Mouse (Mus musculus) intestine, embryonic 14.5 days (tissue): ENCODE measurements around the gene Hmgn1. TPM values are rescaled to one million over a fixed set of nuclear protein-coding genes. Genes with fewer than 3 reads are reported as not detected.

ENCODE experiments used
- ATAC-seq: fragments of 200-750 bp; cut with Nextera tagmentation; replicated peaks from 2 replicates; pipeline ENCODE4 v1.8.0; 2017; ENCODE audit warnings: low read depth, moderate number of reproducible peaks, moderate TSS enrichment, moderate library complexity; ENCODE audit not compliant: low FRiP score, low TSS enrichment
- DNase-seq: peaks from one replicate; pipeline ENCODE4 v3.0.0-alpha.2; 2018; ENCODE audit warnings: low spot score
- H3K27ac ChIP-seq: fragments of 300-500 bp; sonication (generic); 2 replicates; pipeline ENCODE4 v1.5.1; 2014; ENCODE audit warnings: low read depth, mild to moderate bottlenecking, control low read depth
- H3K27me3 ChIP-seq: fragments of 300-500 bp; sonication (generic); replicated peaks from 2 replicates; pipeline ENCODE4 v1.6.1; 2014; ENCODE audit warnings: low read length, control low read depth; ENCODE audit not compliant: control insufficient read depth, insufficient read depth
- H3K36me3 ChIP-seq: fragments of 300-500 bp; sonication (generic); 2 replicates; pipeline ENCODE4 v1.6.1; 2014; ENCODE audit warnings: low read length, control low read depth; ENCODE audit not compliant: control insufficient read depth, insufficient read depth
- H3K4me1 ChIP-seq: fragments of 300-500 bp; sonication (generic); replicated peaks from 2 replicates; pipeline ENCODE4 v1.6.1; 2014; ENCODE audit warnings: low read length, control low read depth, mixed read lengths; ENCODE audit not compliant: control insufficient read depth, insufficient read depth
- H3K4me2 ChIP-seq: fragments of 300-500 bp; sonication (generic); 2 replicates; pipeline ENCODE4 v1.6.1; 2014; ENCODE audit warnings: low read length
- H3K4me3 ChIP-seq: fragments of 300-500 bp; sonication (generic); 2 replicates; pipeline ENCODE4 v1.5.1; 2014; ENCODE audit warnings: low read depth, low read length, control low read depth, mixed read lengths
- H3K9ac ChIP-seq: fragments of 300-500 bp; sonication (generic); 2 replicates; pipeline ENCODE4 v1.6.1; 2014; ENCODE audit warnings: mild to moderate bottlenecking, low read length
- H3K9me3 ChIP-seq: fragments of 300-500 bp; sonication (generic); 2 replicates; pipeline ENCODE4 v1.6.1; 2016; ENCODE audit warnings: low read length, control low read depth; ENCODE audit not compliant: control insufficient read depth
- WGBS: fragments of 180-500 bp; shearing (Covaris S2); extraction: QIAGEN DNeasy Blood & Tissue Kit; methylation state at CpG from one replicate; pipeline ENCODE4 v1.1.7; 2014; 5-methylcytosine and 5-hydroxymethylcytosine counted together
- polyA plus RNA-seq: library from polyadenylated mRNA; unstranded; fragments of >200 nt; fragmentation: Nextera tagmentation; extraction: Ambion mirVana; gene quantifications from 2 replicates; pipeline ENCODE4 v1.2.1, GENCODE M21; 2014

Gene Hmgn1
- polyA plus RNA-seq, 1 experiment from 2014 or later = 632 TPM

- Histone ChIP-seq H3K4me2 (peak overlapping the region; percentile 98), H3K4me1 (0 out of 2 replicates have a peak, but pooled peaks cover 3% of the 10 kb centered on the region), H3K9ac (peak overlapping the region; percentile 88), H3K36me3 (peaks cover 11% of the 10 kb centered on the region), H3K9me3 (no peaks in the 10 kb centered on the region), H3K4me3 (peak overlapping the region; percentile 56), H3K27me3 (no peaks in the 10 kb centered on the region), H3K27ac (peak overlapping the region; percentile 69)
- WGBS = 1% methylated on average over 67 of the region's 67 CpGs
- ATAC-seq (peak; percentile 87), DNase-seq (peak; percentile 88)
Observed at GRCm38 (mm10) chr16:96159091-96159731, 31.7 kb upstream of the Hmgn1 start.

- ATAC-seq = no peak
- Histone ChIP-seq H3K9me3 (no peaks in the 10 kb centered on the region), H3K4me1 (0 out of 2 replicates have a peak, but pooled peaks cover 3% of the 10 kb centered on the region), H3K9ac (peak overlapping the region; percentile 88), H3K4me2 (peak overlapping the region; percentile 98), H3K27me3 (no peaks in the 10 kb centered on the region), H3K4me3 (peak overlapping the region; percentile 56), H3K36me3 (peaks cover 15% of the 10 kb centered on the region), H3K27ac (peak overlapping the region; percentile 69)
- 54% methylated on average over 12 of the region's 12 CpGs for WGBS
- no peak for DNase-seq
Observed at GRCm38 (mm10) chr16:96158511-96159080, 31.1 kb upstream of the Hmgn1 start.

GRCm38 (mm10) chr16:96157171-96157570 lies 29.6 kb upstream of the Hmgn1 start:
- Histone ChIP-seq H3K36me3 (peaks cover 28% of the 10 kb centered on the region), H3K4me2 (no peak overlapping the region), H3K4me3 (no peak overlapping the region), H3K9ac (no peak overlapping the region), H3K9me3 (no peaks in the 10 kb centered on the region), H3K27me3 (no peaks in the 10 kb centered on the region), H3K4me1 (0 out of 2 replicates have a peak, but pooled peaks cover 3% of the 10 kb centered on the region), H3K27ac (no peak overlapping the region)
- WGBS = 89% methylated on average over 11 of the region's 11 CpGs
- no peak for ATAC-seq
- DNase-seq = no peak

- DNase-seq (no peak), ATAC-seq (no peak)
- no peaks in the 10 kb centered on the region for H3K9me3 ChIP-seq
- H3K27ac ChIP-seq = no peak overlapping the region
- WGBS = 93% methylated on average over 8 of the region's 8 CpGs
- H3K27me3 ChIP-seq = no peaks in the 10 kb centered on the region
- 0 out of 2 replicates have a peak, but pooled peaks cover 3% of the 10 kb centered on the region for H3K4me1 ChIP-seq
- peaks cover 28% of the 10 kb centered on the region for H3K36me3 ChIP-seq
- no peak overlapping the region for H3K4me3 ChIP-seq
- no peak overlapping the region for H3K9ac ChIP-seq
- H3K4me2 ChIP-seq = no peak overlapping the region
Observed at GRCm38 (mm10) chr16:96156019-96156418, 28.5 kb upstream of the Hmgn1 start.

- 92% methylated on average over 2 of the region's 2 CpGs for WGBS
- Histone ChIP-seq H3K9ac (no peak overlapping the region), H3K9me3 (no peaks in the 10 kb centered on the region), H3K27ac (no peak overlapping the region), H3K4me3 (no peak overlapping the region), H3K4me1 (0 out of 2 replicates have a peak, but pooled peaks cover 3% of the 10 kb centered on the region), H3K36me3 (peaks cover 28% of the 10 kb centered on the region), H3K4me2 (no peak overlapping the region), H3K27me3 (no peaks in the 10 kb centered on the region)
- no peak for ATAC-seq
- no peak for DNase-seq
Observed at GRCm38 (mm10) chr16:96154476-96154875, 26.9 kb upstream of the Hmgn1 start.

- Histone ChIP-seq H3K27me3 (no peaks in the 10 kb centered on the region), H3K27ac (no peak overlapping the region), H3K4me3 (no peak overlapping the region), H3K9me3 (no peaks in the 10 kb centered on the region), H3K9ac (no peak overlapping the region), H3K36me3 (peaks cover 28% of the 10 kb centered on the region), H3K4me1 (peaks cover 10% of the 10 kb centered on the region; the same call in 1 of the 2 replicates), H3K4me2 (no peak overlapping the region)
- 0 out of 2 replicates have a peak, but pooled peaks have one; percentile 10 for ATAC-seq
- peak; percentile 89 for DNase-seq
- 17% methylated on average over 9 of the region's 9 CpGs for WGBS
Observed at GRCm38 (mm10) chr16:96151551-96151950, 24.0 kb upstream of the Hmgn1 start.

- WGBS = 51% methylated on average over 4 of the region's 4 CpGs
- H3K9ac ChIP-seq = no peak overlapping the region
- no peaks in the 10 kb centered on the region for H3K27me3 ChIP-seq
- no peak overlapping the region for H3K4me3 ChIP-seq
- H3K36me3 ChIP-seq = peaks cover 24% of the 10 kb centered on the region
- no peaks in the 10 kb centered on the region for H3K9me3 ChIP-seq
- no peak overlapping the region for H3K27ac ChIP-seq
- H3K4me1 ChIP-seq = peaks cover 13% of the 10 kb centered on the region
- DNase-seq (no peak), ATAC-seq (no peak)
- no peak overlapping the region for H3K4me2 ChIP-seq
Observed at GRCm38 (mm10) chr16:96150995-96151394, 23.5 kb upstream of the Hmgn1 start.

- no peak overlapping the region for H3K4me3 ChIP-seq
- DNase-seq (no peak), ATAC-seq (no peak)
- no peaks in the 10 kb centered on the region for H3K9me3 ChIP-seq
- H3K4me1 ChIP-seq = peaks cover 16% of the 10 kb centered on the region
- 0 out of 2 replicates have a peak overlapping the region, but pooled peaks have one; percentile 13 for H3K4me2 ChIP-seq
- 46% methylated on average over 9 of the region's 9 CpGs for WGBS
- peak overlapping the region; percentile 14; the same call in 1 of the 2 replicates for H3K9ac ChIP-seq
- H3K27me3 ChIP-seq = no peaks in the 10 kb centered on the region
- H3K36me3 ChIP-seq = peaks cover 18% of the 10 kb centered on the region; the same call in 1 of the 2 replicates
- H3K27ac ChIP-seq = peak overlapping the region; percentile 85
Observed at GRCm38 (mm10) chr16:96149311-96149710, 21.8 kb upstream of the Hmgn1 start.
